Mouse (Mus musculus): ENCODE data around the gene Cdr2. TPM values are rescaled to one million over a fixed set of nuclear protein-coding genes. Genes with fewer than 3 reads are reported as not detected.
"Not testable (repeated sequence)": the region's sequence is repeated elsewhere in the genome, so short reads cannot be mapped to it uniquely, and the experiment has no call there.

Cdr2 gene
- total RNA-seq, 2 experiments from 2014 or later, result 14.3 to 17.9 TPM

- intact Hi-C loops (cut with DNase I), result no loop called here
- no peak for DNase-seq
Measured at GRCm38 (mm10) chr7:120974001-120974400, 8.1 kb downstream of the Cdr2 start.

- DNase-seq; intact Hi-C loops (cut with DNase I): not testable (repeated sequence)
Measured at GRCm38 (mm10) chr7:120972471-120972870, 9.6 kb downstream of the Cdr2 start.

- intact Hi-C loops (cut with DNase I), result no loop called here
- no peak for DNase-seq
Measured at GRCm38 (mm10) chr7:120970112-120970511, 12.0 kb downstream of the Cdr2 start.

- no peak for DNase-seq
- intact Hi-C loops (cut with DNase I), result no loop called here
Measured at GRCm38 (mm10) chr7:120969221-120969620, 12.9 kb downstream of the Cdr2 start.

GRCm38 (mm10) chr7:120963126-120963525 lies 19.0 kb downstream of the Cdr2 start:
- intact Hi-C loops (cut with DNase I), result no loop called here

GRCm38 (mm10) chr7:120961893-120962292 lies 20.2 kb downstream of the Cdr2 start:
- no peak for DNase-seq
- intact Hi-C loops (cut with DNase I), result no loop called here

More at GRCm38 (mm10) chr7:120963126-120963525, 19.0 kb downstream of the Cdr2 start:
- no peak for DNase-seq

GRCm38 (mm10) chr7:120960601-120961000 lies 21.5 kb downstream of the Cdr2 start:
- intact Hi-C loops (cut with DNase I), result no loop called here
- no peak for DNase-seq

GRCm38 (mm10) chr7:120960116-120960515 lies 22.0 kb downstream of the Cdr2 start:
- intact Hi-C loops (cut with DNase I), result no loop called here
- no peak for DNase-seq

- DNase-seq; intact Hi-C loops (cut with DNase I): not testable (repeated sequence)
Measured at GRCm38 (mm10) chr7:120953591-120953990, 28.5 kb downstream of the Cdr2 start.

- intact Hi-C loops (cut with DNase I), result no loop called here
- no peak for DNase-seq
Measured at GRCm38 (mm10) chr7:120943936-120944509, 38.1 kb downstream of the Cdr2 start.

GRCm38 (mm10) chr7:120942506-120942905 lies 39.6 kb downstream of the Cdr2 start:
- DNase-seq, result no peak
- intact Hi-C loops (cut with DNase I), result no loop called here

GRCm38 (mm10) chr7:120941214-120941613 lies 40.9 kb downstream of the Cdr2 start:
- DNase-seq, result no peak
- intact Hi-C loops (cut with DNase I), result no loop called here

GRCm38 (mm10) chr7:120940343-120940742 lies 41.8 kb downstream of the Cdr2 start:
- DNase-seq, result no peak

GRCm38 (mm10) chr7:120938206-120938605 lies 43.9 kb downstream of the Cdr2 start:
- intact Hi-C loops (cut with DNase I), result no loop called here
- DNase-seq, result no peak

More at GRCm38 (mm10) chr7:120940343-120940742, 41.8 kb downstream of the Cdr2 start:
- intact Hi-C loops (cut with DNase I), result no loop called here

- no peak for DNase-seq
- intact Hi-C loops (cut with DNase I), result no loop called here
Measured at GRCm38 (mm10) chr7:120936522-120936921, 45.6 kb downstream of the Cdr2 start.

GRCm38 (mm10) chr7:120934716-120935115 lies 47.4 kb downstream of the Cdr2 start:
- DNase-seq, result peak; percentile 79 to 82
- intact Hi-C loops (cut with DNase I), result loop anchor here (1.0 kb wide), 2 partner anchors 130 to 186 kb away; no protein-coding TSS in a partner anchor

- DNase-seq, result no peak
- intact Hi-C loops (cut with DNase I), result loop anchor here (1.0 kb wide), 2 partner anchors 131 to 187 kb away; no protein-coding TSS in a partner anchor
Measured at GRCm38 (mm10) chr7:120933680-120934195, 48.4 kb downstream of the Cdr2 start.

GRCm38 (mm10) chr7:120933110-120933509 lies 49.0 kb downstream of the Cdr2 start:
- intact Hi-C loops (cut with DNase I), result no loop called here
- DNase-seq, result no peak

GRCm38 (mm10) chr7:120918526-120918962 lies 63.6 kb downstream of the Cdr2 start:
- intact Hi-C loops (cut with DNase I), result loop anchor here (10.0 kb wide), 3 partner anchors 184 to 284 kb away; partner anchors contain the start of genes Mosmo, Pdzd9, Uqcrc2 and Vwa3a
- peak; percentile 74 to 78 for DNase-seq

GRCm38 (mm10) chr7:120917592-120918461 lies 64.3 kb downstream of the Cdr2 start, which contains the start of gene Polr3e:
Polr3e (plus strand) TSS chr7:120917744.
- intact Hi-C loops (cut with DNase I), result loop anchor here (1.0 to 10.0 kb wide), 5 partner anchors 76 to 283 kb away; partner anchors contain the start of genes Eef2k, Mosmo, Pdzd9 and Uqcrc2
- peak; percentile 100 for DNase-seq

- intact Hi-C loops (cut with DNase I), result loop anchor here (1.0 to 10.0 kb wide), 5 partner anchors 75 to 282 kb away; partner anchors contain the start of genes Eef2k, Mosmo, Pdzd9 and Uqcrc2
Measured at GRCm38 (mm10) chr7:120917279-120917591, 64.9 kb downstream of the Cdr2 start.

More at GRCm38 (mm10) chr7:120917279-120917591, 64.9 kb downstream of the Cdr2 start:
- DNase-seq, result no peak
